Mouse (Mus musculus) neural tube, embryonic 15.5 days (tissue): ENCODE measurements at regions not wholly inside any gene's neighbourhood (a gene's known extent, or its start where the extent isn't known, plus 50 kb on each side); places are given as distances from the start of the nearest gene placed in this dataset.

Source experiments
- ATAC-seq: fragments of 200-750 bp; cut with Nextera tagmentation; 2 replicates; pipeline ENCODE4 v1.8.0; 2017; ENCODE audit warnings: mild to moderate bottlenecking, moderate TSS enrichment, moderate library complexity; ENCODE audit not compliant: low FRiP score
- H3K27ac ChIP-seq: fragments of 300-500 bp; sonication (generic); replicated peaks from 2 replicates; pipeline ENCODE4 v1.5.1; 2015; ENCODE audit warnings: mild to moderate bottlenecking, inconsistent platforms
- H3K27me3 ChIP-seq: fragments of 300-500 bp; sonication (generic); replicated peaks from 2 replicates; pipeline ENCODE4 v1.6.1; 2015; ENCODE audit warnings: inconsistent platforms
- H3K36me3 ChIP-seq: fragments of 300-500 bp; sonication (generic); 2 replicates; pipeline ENCODE4 v1.6.1; 2015; ENCODE audit warnings: inconsistent platforms
- H3K4me1 ChIP-seq: fragments of 300-500 bp; sonication (generic); 2 replicates; pipeline ENCODE4 v1.6.1; 2015; ENCODE audit warnings: inconsistent platforms
- H3K4me2 ChIP-seq: fragments of 300-500 bp; sonication (generic); 2 replicates; pipeline ENCODE4 v1.6.1; 2015; ENCODE audit warnings: inconsistent platforms, mild to moderate bottlenecking, moderate library complexity
- H3K4me3 ChIP-seq: fragments of 300-500 bp; sonication (generic); replicated peaks from 2 replicates; pipeline ENCODE4 v1.5.1; 2015; ENCODE audit warnings: mild to moderate bottlenecking, inconsistent platforms
- H3K9ac ChIP-seq: fragments of 300-500 bp; sonication (generic); replicated peaks from 2 replicates; pipeline ENCODE4 v1.6.1; 2015; ENCODE audit warnings: mild to moderate bottlenecking, inconsistent platforms
- H3K9me3 ChIP-seq: fragments of 300-500 bp; sonication (generic); replicated peaks from 2 replicates; pipeline ENCODE4 v1.6.1; 2016; ENCODE audit warnings: inconsistent platforms
- WGBS: fragments of 180-500 bp; shearing (Covaris S2); methylation state at CpG from one replicate; pipeline ENCODE4 v1.1.7; 2015; ENCODE audit warnings: mixed read lengths; 5-methylcytosine and 5-hydroxymethylcytosine counted together

DNA sequence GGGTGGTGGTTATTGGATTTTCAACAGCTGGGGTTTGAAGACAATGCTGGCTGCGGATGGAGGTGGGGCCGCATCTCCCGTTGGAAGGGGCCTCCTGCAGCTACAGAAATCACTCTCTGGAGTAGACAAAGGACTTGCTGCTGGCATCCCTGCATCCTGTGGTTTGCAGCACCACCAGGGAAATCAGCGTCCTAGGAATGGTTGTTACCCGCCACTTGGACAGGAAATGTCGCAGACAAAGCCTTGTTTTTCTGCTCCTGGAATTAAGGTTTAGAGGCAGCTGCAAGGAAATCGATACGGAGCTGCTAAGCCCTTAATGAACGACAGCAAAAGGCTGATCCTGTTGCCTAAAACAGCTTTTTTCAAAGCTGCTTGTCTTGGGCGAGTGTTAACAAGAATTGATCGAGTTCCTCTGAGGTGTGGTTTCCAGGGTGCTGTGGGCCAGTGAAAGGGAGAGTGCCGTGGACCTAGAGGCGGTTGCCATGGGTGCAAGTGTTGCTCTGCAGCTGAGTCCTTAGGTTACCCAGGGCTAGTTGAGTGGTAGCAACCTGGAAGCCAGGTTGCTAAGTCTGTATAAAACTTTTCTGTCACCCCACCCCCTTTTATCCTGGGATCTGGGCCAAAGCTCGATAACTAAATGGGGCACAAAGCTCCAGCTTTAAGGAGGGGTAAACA lies 230.6 kb upstream of the Chd6 start:
- H3K4me2 ChIP-seq = peak overlapping the region; percentile 13
- WGBS = 7% methylated on average over 14 of the region's 14 CpGs
- H3K9ac ChIP-seq = no peak overlapping the region
- no peaks in the 10 kb centered on the region for H3K36me3 ChIP-seq
- ATAC-seq = peak; percentile 67; the same call in 1 of the 2 replicates
- peak overlapping the region; percentile 74 for H3K27ac ChIP-seq
- H3K4me3 ChIP-seq = no peak overlapping the region
- H3K27me3 ChIP-seq = peaks cover 17% of the 10 kb centered on the region
- H3K9me3 ChIP-seq = no peaks in the 10 kb centered on the region
- peaks cover 30% of the 10 kb centered on the region for H3K4me1 ChIP-seq

DNA sequence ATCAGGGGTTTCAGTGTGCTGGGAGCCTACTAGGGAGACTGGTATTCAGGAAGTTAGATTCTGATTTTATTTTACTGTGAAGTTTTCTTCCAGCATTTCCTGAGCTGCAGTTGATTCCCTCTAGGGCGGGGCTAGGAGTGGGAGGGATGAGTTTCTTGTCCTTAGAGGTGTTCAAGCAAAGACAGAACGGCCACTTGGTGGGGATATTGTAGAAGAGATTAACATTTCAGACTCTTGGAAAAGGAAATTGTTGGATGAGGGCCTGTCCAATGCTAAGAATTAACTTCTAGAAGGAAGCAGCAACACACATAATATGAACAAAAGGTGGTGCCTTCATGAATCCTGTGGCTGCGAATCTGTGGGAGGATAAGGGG lies 230.1 kb upstream of the Chd6 start:
- Histone ChIP-seq H3K27me3 (peaks cover 17% of the 10 kb centered on the region), H3K27ac (peak overlapping the region; percentile 74), H3K9ac (no peak overlapping the region), H3K4me3 (no peak overlapping the region), H3K36me3 (no peaks in the 10 kb centered on the region), H3K4me2 (peak overlapping the region; percentile 13), H3K9me3 (no peaks in the 10 kb centered on the region), H3K4me1 (peaks cover 30% of the 10 kb centered on the region)
- WGBS = 11% methylated on average over 3 of the region's 3 CpGs
- ATAC-seq = 0 out of 2 replicates have a peak, but pooled peaks have one; percentile 47

DNA sequence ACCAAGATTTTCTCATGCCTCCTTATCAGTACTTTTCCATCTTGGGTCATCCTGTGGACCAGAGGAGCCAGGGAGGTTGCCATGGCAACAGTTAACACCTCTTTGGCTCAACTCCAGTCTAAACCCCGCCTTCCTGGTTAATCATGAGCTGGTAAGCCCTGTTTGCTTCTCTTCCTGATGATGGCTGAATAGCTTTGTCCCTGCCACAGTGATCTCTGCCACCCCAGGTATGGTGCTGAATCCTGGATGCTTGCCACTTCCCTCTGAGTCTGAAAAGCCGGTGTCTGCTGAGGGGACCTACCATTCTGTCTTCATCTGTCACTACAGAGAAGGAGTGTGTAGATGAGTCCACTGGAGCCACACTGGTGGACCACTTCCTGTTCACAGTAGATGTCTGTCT lies 223.8 kb upstream of the Chd6 start:
- H3K4me3 ChIP-seq = no peak overlapping the region
- H3K27ac ChIP-seq = no peak overlapping the region
- H3K4me1 ChIP-seq = peaks cover 4% of the 10 kb centered on the region; the same call in 1 of the 2 replicates
- H3K36me3 ChIP-seq = no peaks in the 10 kb centered on the region
- no peak overlapping the region for H3K9ac ChIP-seq
- 47% methylated on average over 2 of the region's 2 CpGs for WGBS
- H3K4me2 ChIP-seq = no peak overlapping the region
- ATAC-seq = no peak
- H3K27me3 ChIP-seq = no peaks in the 10 kb centered on the region
- H3K9me3 ChIP-seq = no peaks in the 10 kb centered on the region

DNA sequence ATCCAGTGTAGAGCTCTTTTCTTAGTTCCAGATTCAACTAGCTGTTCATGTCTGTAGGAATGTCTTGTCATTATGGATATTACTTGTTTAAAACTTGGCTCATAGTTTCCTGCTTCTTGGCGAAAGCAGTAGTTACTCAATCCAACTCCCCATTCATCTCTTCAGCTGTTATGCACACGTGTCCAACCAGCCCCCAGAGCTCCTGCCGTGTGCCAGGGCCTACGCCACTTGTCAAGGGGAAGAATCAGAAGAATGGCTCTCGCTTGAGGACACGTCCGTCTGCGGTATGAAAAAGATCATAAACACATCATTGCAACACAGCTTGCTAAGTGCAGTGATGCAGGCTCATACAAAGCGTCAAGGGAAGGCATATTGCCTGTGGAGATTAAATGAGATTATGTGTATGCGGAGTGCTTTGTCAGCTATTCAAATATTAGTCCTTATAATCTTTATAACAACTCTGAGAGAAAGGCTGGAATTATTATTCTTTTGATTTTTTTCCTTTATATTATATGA lies 223.0 kb upstream of the Chd6 start:
- Histone ChIP-seq H3K4me1 (peaks cover 4% of the 10 kb centered on the region; the same call in 1 of the 2 replicates), H3K9ac (no peak overlapping the region)

DNA sequence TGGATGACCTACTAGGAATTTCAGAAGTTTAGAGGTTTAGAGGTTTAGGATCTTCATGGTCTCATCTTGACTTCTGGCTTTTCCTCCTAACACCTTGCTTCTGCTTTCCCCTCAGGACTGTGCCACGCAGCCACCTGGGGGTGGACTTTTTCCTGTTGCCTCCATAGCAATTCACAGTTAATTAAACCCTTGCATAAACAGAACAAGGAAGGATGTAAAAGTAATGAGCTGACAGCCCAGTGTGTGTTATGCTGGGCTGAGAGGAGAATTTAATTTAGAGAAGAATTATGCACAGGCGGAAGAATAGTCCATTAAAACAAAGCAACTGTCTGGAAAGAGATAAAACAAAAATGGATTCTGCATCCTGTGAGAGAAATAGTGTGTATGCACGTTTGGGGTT lies 193.9 kb upstream of the Chd6 start:
- Histone ChIP-seq H3K4me3 (no peak overlapping the region), H3K4me2 (no peak overlapping the region), H3K27ac (peak overlapping the region; percentile 56; the same call in 1 of the 2 replicates), H3K9ac (no peak overlapping the region), H3K36me3 (no peaks in the 10 kb centered on the region), H3K9me3 (no peaks in the 10 kb centered on the region), H3K4me1 (peaks cover 13% of the 10 kb centered on the region; the same call in 1 of the 2 replicates), H3K27me3 (no peaks in the 10 kb centered on the region)
- peak; percentile 55 for ATAC-seq
- 33% methylated on average over 3 of the region's 3 CpGs for WGBS

More for the DNA sequence above, 223.0 kb upstream of the Chd6 start:
- H3K36me3 ChIP-seq = no peaks in the 10 kb centered on the region
- no peak for ATAC-seq
- H3K4me2 ChIP-seq = no peak overlapping the region
- no peak overlapping the region for H3K27ac ChIP-seq
- no peak overlapping the region for H3K4me3 ChIP-seq
- H3K27me3 ChIP-seq = no peaks in the 10 kb centered on the region
- H3K9me3 ChIP-seq = no peaks in the 10 kb centered on the region
- WGBS = 86% methylated on average over 10 of the region's 10 CpGs

DNA sequence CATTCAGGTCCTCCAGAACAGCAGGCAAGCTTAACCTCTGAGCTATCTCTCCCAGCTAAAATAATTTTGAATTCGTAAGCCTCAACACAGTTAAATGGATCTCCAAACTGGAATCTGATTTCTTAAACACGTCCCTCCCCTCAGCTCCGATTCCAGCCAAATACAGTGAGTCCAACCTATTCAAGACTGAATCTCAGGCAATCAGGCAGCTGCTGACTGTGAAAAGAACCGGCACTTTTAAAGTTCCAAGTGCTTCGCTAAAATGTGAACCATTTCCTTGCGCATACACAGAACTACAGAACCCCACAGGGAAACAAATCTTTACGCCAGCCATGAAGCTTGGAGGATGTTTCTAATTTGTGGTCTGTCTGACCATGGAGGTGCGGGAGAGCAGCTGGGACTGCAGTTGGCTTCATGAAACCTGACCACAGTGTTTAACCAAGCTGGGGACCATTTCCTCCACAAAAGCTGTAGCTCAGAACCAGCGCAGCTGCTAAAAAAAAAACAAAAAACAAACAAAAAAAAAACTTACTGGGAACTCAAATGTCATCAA lies 160.1 kb upstream of the Chd6 start:
- H3K9me3 ChIP-seq = no peaks in the 10 kb centered on the region
- no peak overlapping the region for H3K4me2 ChIP-seq
- no peak overlapping the region for H3K9ac ChIP-seq
- peaks cover 13% of the 10 kb centered on the region for H3K4me1 ChIP-seq
- WGBS = 62% methylated on average over 9 of the region's 9 CpGs
- H3K27ac ChIP-seq = no peak overlapping the region
- H3K27me3 ChIP-seq = no peaks in the 10 kb centered on the region
- no peak overlapping the region for H3K4me3 ChIP-seq
- no peak for ATAC-seq
- H3K36me3 ChIP-seq = no peaks in the 10 kb centered on the region

DNA sequence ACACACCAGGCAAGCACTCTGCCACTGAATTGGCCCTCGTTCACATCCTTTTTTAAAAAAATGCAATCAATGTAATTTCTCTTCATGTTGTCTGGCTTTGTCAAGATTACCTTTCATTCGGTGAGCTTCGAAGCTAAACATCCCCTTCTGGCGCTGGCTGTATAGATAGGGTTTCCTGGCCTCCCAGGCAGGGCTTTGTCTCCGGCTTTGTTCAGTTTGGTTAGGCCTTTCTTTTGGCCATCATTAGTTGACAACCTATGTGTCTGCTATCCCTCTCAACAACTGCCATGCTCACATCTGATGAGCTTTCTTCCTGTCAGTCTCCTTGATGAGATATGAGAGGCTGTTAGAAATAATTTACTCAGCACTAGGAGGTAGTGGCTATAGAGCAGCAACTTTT lies 157.6 kb upstream of the Chd6 start:
- H3K9me3 ChIP-seq = no peaks in the 10 kb centered on the region
- H3K4me2 ChIP-seq = no peak overlapping the region
- H3K36me3 ChIP-seq = no peaks in the 10 kb centered on the region
- ATAC-seq = no peak
- H3K4me3 ChIP-seq = no peak overlapping the region
- H3K27me3 ChIP-seq = no peaks in the 10 kb centered on the region
- no peak overlapping the region for H3K27ac ChIP-seq
- no peak overlapping the region for H3K9ac ChIP-seq
- H3K4me1 ChIP-seq = peaks cover 13% of the 10 kb centered on the region
- 28% methylated on average over 5 of the region's 5 CpGs for WGBS

DNA sequence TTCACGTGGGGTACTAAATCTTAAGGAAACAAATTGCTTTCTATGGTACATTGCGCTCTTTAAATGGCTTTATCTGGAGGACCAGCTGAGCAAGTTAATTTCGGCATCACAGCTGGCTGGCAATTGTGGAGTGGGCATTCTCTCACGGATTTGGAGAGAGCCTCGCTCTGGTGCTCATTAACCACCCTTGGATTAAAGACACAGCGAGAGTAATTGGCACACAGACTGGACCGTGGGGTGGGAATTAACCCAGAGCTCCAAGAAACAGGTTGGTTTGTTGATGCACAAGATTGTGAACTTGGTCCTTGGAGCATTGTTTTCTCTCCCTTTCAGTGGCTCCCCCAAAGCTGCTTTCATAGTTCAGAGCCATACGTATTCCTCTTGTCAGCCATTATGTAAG lies 156.3 kb upstream of the Chd6 start:
- Histone ChIP-seq H3K4me3 (no peak overlapping the region), H3K36me3 (no peaks in the 10 kb centered on the region), H3K9me3 (no peaks in the 10 kb centered on the region), H3K4me1 (peaks cover 13% of the 10 kb centered on the region), H3K27me3 (no peaks in the 10 kb centered on the region), H3K27ac (no peak overlapping the region), H3K9ac (no peak overlapping the region), H3K4me2 (0 out of 2 replicates have a peak overlapping the region, but pooled peaks have one; percentile 2)
- ATAC-seq = 0 out of 2 replicates have a peak, but pooled peaks have one; percentile 38
- WGBS = 30% methylated on average over 8 of the region's 8 CpGs

DNA sequence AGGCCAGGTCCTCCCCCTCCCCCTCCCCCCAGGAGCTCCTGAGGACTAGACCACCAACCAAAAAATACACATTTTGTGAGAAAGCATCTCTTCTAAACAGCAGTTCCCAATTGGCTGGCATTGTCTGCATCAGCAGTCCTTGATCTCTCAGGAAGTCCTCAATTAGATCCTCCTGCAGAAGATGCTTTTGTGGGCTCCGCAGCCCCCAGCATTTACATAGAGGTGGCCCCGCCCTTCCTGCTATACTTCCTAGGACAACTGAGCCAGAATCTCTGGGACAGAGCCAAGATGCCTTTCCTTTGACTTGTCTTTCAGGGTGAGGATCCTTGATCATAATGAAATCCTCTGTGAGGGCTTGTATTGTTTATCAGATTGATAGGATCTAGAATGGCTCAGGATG lies 143.9 kb upstream of the Chd6 start:
- peaks cover 5% of the 10 kb centered on the region; the same call in 1 of the 2 replicates for H3K4me1 ChIP-seq
- H3K9ac ChIP-seq = no peak overlapping the region
- WGBS = 81% methylated on average over 2 of the region's 2 CpGs
- no peaks in the 10 kb centered on the region for H3K9me3 ChIP-seq
- no peak for ATAC-seq
- H3K27ac ChIP-seq = no peak overlapping the region
- H3K36me3 ChIP-seq = no peaks in the 10 kb centered on the region
- no peaks in the 10 kb centered on the region for H3K27me3 ChIP-seq
- no peak overlapping the region for H3K4me2 ChIP-seq
- no peak overlapping the region for H3K4me3 ChIP-seq

DNA sequence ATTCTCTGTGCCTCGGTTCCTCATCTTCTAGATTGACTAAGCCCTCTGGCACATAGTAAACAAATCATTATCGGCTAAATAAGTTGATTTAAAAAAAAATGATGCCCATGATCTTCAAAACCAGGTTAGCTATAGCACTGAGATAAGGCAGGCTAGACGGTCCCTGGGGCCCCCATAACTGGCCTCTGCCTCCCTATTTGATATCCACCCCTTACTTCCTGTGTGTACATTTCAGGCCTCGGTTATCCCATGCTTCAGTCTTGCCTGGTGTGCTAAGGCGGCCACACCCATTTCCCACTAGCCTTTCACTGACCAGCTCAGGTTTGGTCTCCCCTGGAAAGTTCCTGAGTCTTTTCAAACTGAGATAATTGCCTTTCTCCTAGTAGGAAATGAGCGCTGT lies 132.8 kb upstream of the Chd6 start:
- no peak overlapping the region for H3K9ac ChIP-seq
- H3K27ac ChIP-seq = no peak overlapping the region
- no peak overlapping the region for H3K4me3 ChIP-seq
- ATAC-seq = no peak
- H3K4me1 ChIP-seq = no peaks in the 10 kb centered on the region
- no peaks in the 10 kb centered on the region for H3K36me3 ChIP-seq
- no peaks in the 10 kb centered on the region for H3K27me3 ChIP-seq
- H3K9me3 ChIP-seq = peaks cover 3% of the 10 kb centered on the region; the same call in 1 of the 2 replicates
- 85% methylated on average over 6 of the region's 6 CpGs for WGBS
- no peak overlapping the region for H3K4me2 ChIP-seq

DNA sequence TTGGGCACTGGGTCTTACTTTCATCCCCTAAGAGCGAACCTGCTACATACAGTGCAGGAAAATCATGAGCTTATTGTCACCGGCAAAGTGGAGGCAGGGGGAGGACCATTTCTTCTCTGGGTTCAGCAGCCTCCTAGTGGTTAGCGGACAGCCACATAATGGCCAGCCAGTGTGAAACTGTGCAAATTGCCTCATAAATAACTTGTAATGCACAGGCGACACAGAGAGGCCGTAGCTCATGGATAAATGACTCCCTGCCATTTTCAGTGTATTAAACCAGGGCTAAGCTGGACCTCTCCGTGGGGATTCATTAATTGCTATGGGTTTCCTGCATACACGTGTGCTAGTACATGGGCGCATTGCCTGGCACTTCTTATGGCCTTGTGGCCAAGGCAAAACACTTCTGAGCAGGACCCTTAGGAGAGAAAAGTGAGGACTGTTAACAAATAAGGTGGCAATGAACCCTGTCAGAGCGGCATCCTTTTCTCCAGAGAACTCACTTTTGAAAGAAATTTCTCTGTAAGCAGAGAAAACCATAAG lies 128.5 kb upstream of the Chd6 start:
- WGBS = 24% methylated on average over 9 of the region's 9 CpGs
- ATAC-seq = peak; percentile 66; the same call in 1 of the 2 replicates

More for the DNA sequence above, 128.5 kb upstream of the Chd6 start:
- no peak overlapping the region for H3K4me3 ChIP-seq
- H3K9me3 ChIP-seq = peaks cover 3% of the 10 kb centered on the region; the same call in 1 of the 2 replicates
- H3K4me2 ChIP-seq = no peak overlapping the region
- H3K9ac ChIP-seq = no peak overlapping the region
- no peak overlapping the region for H3K27ac ChIP-seq
- H3K27me3 ChIP-seq = no peaks in the 10 kb centered on the region
- H3K4me1 ChIP-seq = no peaks in the 10 kb centered on the region
- no peaks in the 10 kb centered on the region for H3K36me3 ChIP-seq
